Mouse (Mus musculus): ENCODE measurements around the gene Map3k6.

Gene Map3k6

DNA sequence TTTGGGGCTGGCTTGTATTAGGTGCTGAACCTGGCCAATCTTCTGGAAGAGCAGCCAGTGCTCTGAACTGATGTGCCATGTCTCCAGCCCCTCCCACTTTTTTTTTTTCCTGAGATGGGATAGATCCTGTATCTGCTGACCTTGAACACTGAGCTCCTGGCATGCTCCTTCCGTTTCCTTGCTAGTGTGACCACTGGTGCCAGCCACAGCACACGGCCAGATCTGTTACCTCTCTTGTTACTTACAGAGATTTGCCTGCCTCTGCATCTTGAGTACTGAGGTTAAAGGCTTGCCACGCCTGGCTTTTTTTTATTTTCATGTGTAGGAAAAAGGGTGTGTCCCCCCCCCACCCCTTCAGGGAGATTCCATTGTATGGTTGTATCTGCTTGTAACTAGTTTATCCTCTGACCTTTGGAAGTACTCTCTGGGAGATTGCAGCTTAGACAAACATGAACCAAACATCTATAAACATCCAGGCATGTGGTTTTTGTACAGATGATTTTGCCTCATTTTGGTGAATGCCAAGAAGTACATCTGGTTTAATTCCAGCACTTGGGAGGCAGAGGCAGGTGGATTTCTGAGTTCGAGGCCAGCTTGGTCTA is 46.0 kb downstream of the Map3k6 start:
- no peak for DNase-seq

DNA sequence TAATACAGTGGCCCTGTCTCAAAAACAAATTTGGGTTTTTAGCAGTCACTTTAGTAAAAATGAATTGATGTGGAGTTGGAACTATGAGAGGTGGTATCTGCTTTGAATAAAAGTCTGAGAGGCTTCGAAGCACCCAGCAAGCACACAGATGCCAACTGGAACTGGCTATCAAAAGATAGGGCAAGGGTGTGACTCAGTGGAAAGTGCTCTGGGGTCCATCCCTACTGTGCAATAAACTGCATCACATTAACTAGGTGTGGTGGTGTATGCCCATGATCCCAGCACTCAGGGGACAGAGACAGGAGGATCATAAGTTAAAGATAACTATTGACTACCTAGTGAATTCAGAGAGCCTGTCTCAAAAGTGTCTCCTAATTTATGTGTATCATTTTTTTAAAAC is 50.6 kb downstream of the Map3k6 start:
- no peak for DNase-seq

- no peak for DNase-seq
Measured at GRCm38 (mm10) chr4:133292405-133292804, 51.8 kb downstream of the Map3k6 start.

DNA sequence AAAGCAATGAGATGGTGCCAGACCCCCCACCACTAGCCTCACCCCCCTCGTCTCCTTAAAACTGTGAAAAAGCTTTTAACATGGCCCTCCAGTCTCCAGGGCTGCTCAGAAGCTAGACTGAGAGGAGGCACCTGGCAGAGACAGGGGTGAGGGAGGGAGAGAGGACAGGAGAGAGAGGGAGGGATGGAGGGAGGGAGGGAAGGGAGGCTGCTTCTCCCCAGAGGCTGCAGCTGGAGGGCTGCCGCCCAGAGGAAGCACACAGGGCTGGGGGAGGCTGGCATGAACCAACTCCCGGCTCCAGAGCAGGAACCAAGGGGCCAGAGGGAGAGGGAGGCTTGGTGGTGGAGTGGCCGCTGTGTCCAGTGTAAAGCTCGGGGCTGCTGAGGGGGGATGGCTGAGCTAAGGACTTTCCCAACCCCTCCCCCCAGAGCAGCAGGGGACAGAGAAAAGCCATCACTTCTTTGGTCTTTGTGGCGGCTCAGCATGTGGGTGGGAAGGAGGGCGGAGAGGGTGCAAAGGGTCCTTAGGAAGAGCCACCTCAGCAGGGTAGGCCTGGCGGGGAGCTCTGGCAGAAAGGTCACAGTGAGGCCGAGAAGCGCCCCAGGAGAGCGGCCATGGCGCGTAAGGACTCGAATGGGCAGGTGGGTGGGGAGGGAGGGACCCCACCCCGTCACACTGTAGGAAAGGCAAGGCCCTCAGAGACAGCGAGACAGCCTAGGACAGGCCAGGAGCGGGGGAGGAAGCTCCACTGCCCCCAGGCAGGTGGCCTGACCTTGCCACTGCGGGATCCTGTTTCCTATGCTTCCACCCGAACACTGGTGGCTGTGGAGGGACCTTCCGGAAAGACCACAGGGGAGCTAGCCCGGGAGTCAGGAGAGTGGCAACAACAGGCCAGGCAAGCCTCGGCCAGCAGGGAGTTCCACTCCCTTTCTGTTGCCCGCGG is 52.6 kb downstream of the Map3k6 start:
- DNase-seq: no peak

DNA sequence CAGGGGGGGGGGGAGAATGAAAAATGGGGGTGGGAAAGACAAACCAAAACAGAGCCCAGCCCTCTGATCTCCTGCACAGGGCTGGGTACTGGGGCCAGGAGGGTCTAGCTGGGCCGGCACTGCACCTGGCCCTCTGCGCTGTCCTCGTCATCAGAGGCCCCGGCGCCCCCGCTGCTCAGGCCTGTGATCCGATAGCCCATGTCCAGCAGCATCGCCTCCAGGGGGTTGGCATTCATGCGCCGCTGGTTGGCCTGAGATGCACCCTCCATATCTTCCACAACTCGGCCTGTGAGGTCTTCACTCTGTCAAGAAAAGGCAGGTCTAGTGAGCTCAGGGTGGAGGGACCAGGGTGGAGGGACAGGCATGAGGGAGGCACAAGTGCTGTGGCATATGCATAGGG is 53.5 kb downstream of the Map3k6 start:
- DNase-seq: no peak

DNA sequence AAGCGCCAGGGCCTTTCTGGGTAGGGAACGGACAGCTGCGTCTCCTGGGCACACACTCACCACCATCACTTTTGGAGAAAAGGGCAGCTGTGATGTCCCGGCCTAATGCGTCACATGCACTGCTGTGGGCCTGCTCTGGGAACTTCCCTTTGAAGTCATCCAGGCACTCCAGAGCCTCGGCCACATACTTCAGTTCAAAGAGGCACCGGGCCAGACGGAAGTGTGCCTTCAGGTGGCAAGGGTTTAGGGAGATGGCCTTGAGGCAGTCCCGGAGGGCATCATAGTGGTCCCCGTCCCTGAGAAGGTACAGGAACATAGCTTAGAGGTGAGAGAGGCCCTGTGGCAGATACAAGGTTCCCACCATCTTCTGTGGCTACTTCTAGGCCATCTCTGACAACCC is 56.7 kb downstream of the Map3k6 start:
- no peak for DNase-seq

DNA sequence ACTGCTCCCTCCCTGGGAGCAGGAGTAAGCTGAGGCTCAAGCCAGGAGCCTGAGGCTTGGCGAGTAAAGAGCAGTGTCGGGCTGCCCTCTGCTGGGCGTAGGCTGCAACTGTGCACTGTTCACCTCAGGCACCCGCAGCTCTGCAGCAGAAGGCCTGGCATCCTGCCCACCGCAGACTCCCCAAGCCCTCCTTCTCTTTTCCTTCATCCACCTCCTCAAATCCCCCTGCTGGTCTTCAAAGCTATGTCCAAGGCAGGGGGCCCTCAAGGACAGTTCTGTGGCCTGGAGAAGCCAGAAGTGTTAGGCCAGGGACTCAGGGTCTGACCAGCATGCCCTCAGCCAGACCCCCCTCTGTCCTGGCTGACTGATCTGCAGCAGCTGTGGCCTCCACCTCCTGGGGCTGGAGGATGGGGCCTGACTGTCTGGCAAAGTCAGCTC is 57.2 kb downstream of the Map3k6 start:
- peak; percentile 87 for DNase-seq

GRCm38 (mm10) chr4:133298516-133299365 is 58.1 kb downstream of the Map3k6 start:
- DNase-seq: no peak

GRCm38 (mm10) chr4:133299701-133300100 is 59.1 kb downstream of the Map3k6 start:
- no peak for DNase-seq

DNA sequence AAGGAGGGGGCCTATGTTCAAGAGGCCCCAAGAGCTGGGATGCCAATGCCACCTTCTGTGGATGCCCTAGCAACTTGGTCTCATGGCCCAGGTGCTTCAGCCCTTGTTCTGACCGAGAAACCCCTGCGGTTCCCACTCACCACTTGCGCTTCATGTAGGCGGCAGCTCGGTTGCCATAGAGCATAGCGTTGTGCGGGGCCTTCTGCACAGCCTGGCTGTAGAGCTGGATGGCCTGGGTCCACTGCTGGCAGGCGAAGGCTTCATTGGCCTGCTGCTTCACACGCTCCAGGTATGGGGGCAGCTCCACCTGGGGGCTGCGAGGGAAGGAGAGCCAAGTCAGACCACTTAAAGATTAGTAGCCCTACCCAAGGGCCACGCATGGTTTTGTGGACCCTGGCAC is 59.8 kb downstream of the Map3k6 start:
- DNase-seq: no peak

DNA sequence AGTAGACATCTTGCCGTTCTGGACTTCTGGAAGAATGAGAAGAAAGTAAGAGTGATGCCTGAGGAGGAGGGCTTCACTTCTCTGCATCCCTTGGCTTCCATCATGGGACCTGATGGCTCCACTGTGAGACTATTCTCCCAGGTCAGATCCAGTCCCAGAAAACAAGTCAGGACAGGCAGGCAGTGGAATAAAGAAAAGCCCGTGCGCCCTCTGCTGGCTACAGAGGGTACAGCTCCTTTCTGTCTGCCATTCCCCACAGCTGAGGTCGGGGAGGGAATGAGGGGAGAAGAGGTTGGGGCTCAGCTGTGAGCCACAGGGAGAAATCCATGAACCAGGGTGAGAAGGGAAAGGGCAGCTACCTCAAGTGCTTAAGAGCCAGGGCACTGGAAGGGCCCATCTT is 61.2 kb downstream of the Map3k6 start:
- peak; percentile 63 to 75 for DNase-seq

Data from lung, postnatal 4 days (tissue).